Mouse (Mus musculus) liver, adult 2 months (tissue): ENCODE measurements around the gene Epb41l4b.

ENCODE experiments used
- CTCF ChIP-seq: fragments of 200-500 bp; IDR thresholded peaks from 2 replicates; pipeline ENCODE4 v1.5.1; 2011; ENCODE audit warnings: low read depth, low read length, control low read depth
- POLR2A ChIP-seq: fragments of 200-500 bp; IDR thresholded peaks from 2 replicates; pipeline ENCODE4 v1.6.1; 2011; ENCODE audit warnings: low read length, control low read depth; ENCODE audit not compliant: insufficient read depth; ENCODE audit errors: extremely low read depth

DNA sequence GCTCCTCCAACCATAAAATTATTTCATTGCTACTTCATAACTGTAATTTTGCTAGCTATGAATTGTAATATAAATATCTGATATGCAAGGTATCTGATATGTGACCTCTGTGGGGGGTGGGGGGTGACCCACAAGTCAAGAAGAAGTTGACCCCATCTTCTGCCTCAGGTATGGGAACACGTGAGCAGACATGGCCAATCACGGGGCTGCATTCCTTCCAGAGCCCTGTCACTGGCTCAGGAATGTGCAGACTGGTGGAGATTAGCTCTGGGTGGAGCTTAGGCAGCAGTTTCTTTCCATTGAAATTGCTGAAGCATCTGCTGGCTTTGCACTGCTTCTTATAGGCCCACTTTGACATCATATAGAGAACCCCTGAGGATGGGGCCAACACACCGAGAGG is 4.9 kb upstream of the Epb41l4b start:
- no peak for TF ChIP-seq POLR2A
- no peak for TF ChIP-seq CTCF
